Mouse (Mus musculus): ENCODE measurements at regions not wholly inside any gene's neighbourhood (a gene's known extent, or its start where the extent isn't known, plus 50 kb on each side); places are given as distances from the start of the nearest gene placed in this dataset.

- H3K36me3 ChIP-seq (ENCODE audit: control insufficient read depth, insufficient read depth, low read length): no peaks in the 10 kb centered on the region
- H3K9ac ChIP-seq (ENCODE audit: low read length): no peak overlapping the region
- no peaks in the 10 kb centered on the region for H3K4me1 ChIP-seq (ENCODE audit: control insufficient read depth, insufficient read depth, low read length)
- peak; percentile 7 for DNase-seq (ENCODE audit: low spot score)
- no peak overlapping the region for H3K4me3 ChIP-seq (ENCODE audit: low read depth, low read length)
- H3K27me3 ChIP-seq (replicated peaks; ENCODE audit: control insufficient read depth, insufficient read depth, low read length): no peaks in the 10 kb centered on the region
- H3K4me2 ChIP-seq (ENCODE audit: low read length): no peak overlapping the region
- ATAC-seq: no peak
- H3K27ac ChIP-seq (ENCODE audit: low read depth, low read length): no peak overlapping the region
- H3K9me3 ChIP-seq (replicated peaks; ENCODE audit: control insufficient read depth, low read length): peaks cover 3% of the 10 kb centered on the region; the same call in 1 of the 2 replicates
These were observed 346.1 kb upstream of the Pdgfd start for GRCm38 (mm10) chr9:5822234-5822633.

- no peaks in the 10 kb centered on the region for H3K9me3 ChIP-seq (replicated peaks; ENCODE audit: control insufficient read depth, low read length)
- H3K4me2 ChIP-seq (ENCODE audit: low read length): no peak overlapping the region
- no peak overlapping the region for H3K4me3 ChIP-seq (ENCODE audit: low read depth, low read length)
- H3K4me1 ChIP-seq (ENCODE audit: control insufficient read depth, insufficient read depth, low read length): no peaks in the 10 kb centered on the region
- H3K27me3 ChIP-seq (replicated peaks; ENCODE audit: control insufficient read depth, insufficient read depth, low read length): no peaks in the 10 kb centered on the region
- no peak overlapping the region for H3K27ac ChIP-seq (ENCODE audit: low read depth, low read length)
- ATAC-seq (no peak), DNase-seq (ENCODE audit: low spot score) (no peak)
- H3K36me3 ChIP-seq (ENCODE audit: control insufficient read depth, insufficient read depth, low read length): no peaks in the 10 kb centered on the region
- no peak overlapping the region for H3K9ac ChIP-seq (ENCODE audit: low read length)
These were observed 339.5 kb upstream of the Pdgfd start for GRCm38 (mm10) chr9:5828871-5829270.

GRCm38 (mm10) chr9:5842381-5842780 lies 326.0 kb upstream of the Pdgfd start:
- Histone ChIP-seq H3K27ac (ENCODE audit: low read depth, low read length) (no peak overlapping the region), H3K4me1 (ENCODE audit: control insufficient read depth, insufficient read depth, low read length) (no peaks in the 10 kb centered on the region), H3K4me3 (ENCODE audit: low read depth, low read length) (no peak overlapping the region), H3K9ac (ENCODE audit: low read length) (no peak overlapping the region), H3K4me2 (ENCODE audit: low read length) (no peak overlapping the region), H3K9me3 (replicated peaks; ENCODE audit: control insufficient read depth, low read length) (no peaks in the 10 kb centered on the region), H3K36me3 (ENCODE audit: control insufficient read depth, insufficient read depth, low read length) (no peaks in the 10 kb centered on the region), H3K27me3 (replicated peaks; ENCODE audit: control insufficient read depth, insufficient read depth, low read length) (no peaks in the 10 kb centered on the region)
- DNase-seq (ENCODE audit: low spot score) (no peak), ATAC-seq (no peak)
- 69% methylated on average over 3 of the region's 3 CpGs for WGBS

- H3K27ac ChIP-seq (ENCODE audit: low read depth, low read length): no peak overlapping the region
- DNase-seq (ENCODE audit: low spot score): no peak
- no peaks in the 10 kb centered on the region for H3K27me3 ChIP-seq (replicated peaks; ENCODE audit: control insufficient read depth, insufficient read depth, low read length)
- no peak for ATAC-seq
- H3K36me3 ChIP-seq (ENCODE audit: control insufficient read depth, insufficient read depth, low read length): no peaks in the 10 kb centered on the region
- H3K9me3 ChIP-seq (replicated peaks; ENCODE audit: control insufficient read depth, low read length): no peaks in the 10 kb centered on the region
- no peaks in the 10 kb centered on the region for H3K4me1 ChIP-seq (ENCODE audit: control insufficient read depth, insufficient read depth, low read length)
- H3K9ac ChIP-seq (ENCODE audit: low read length): no peak overlapping the region
- WGBS: 91% methylated on average over 1 of the region's 1 CpGs
- no peak overlapping the region for H3K4me3 ChIP-seq (ENCODE audit: low read depth, low read length)
- H3K4me2 ChIP-seq (ENCODE audit: low read length): no peak overlapping the region
These were observed 288.7 kb upstream of the Pdgfd start for GRCm38 (mm10) chr9:5879725-5880124.

GRCm38 (mm10) chr9:5922526-5922925 lies 245.9 kb upstream of the Pdgfd start:
- ATAC-seq (no peak), DNase-seq (ENCODE audit: low spot score) (no peak)
- Histone ChIP-seq H3K4me3 (ENCODE audit: low read depth, low read length) (no peak overlapping the region), H3K4me2 (ENCODE audit: low read length) (no peak overlapping the region), H3K9ac (ENCODE audit: low read length) (no peak overlapping the region), H3K27me3 (replicated peaks; ENCODE audit: control insufficient read depth, insufficient read depth, low read length) (no peaks in the 10 kb centered on the region), H3K9me3 (replicated peaks; ENCODE audit: control insufficient read depth, low read length) (no peaks in the 10 kb centered on the region), H3K27ac (ENCODE audit: low read depth, low read length) (no peak overlapping the region), H3K4me1 (ENCODE audit: control insufficient read depth, insufficient read depth, low read length) (no peaks in the 10 kb centered on the region), H3K36me3 (ENCODE audit: control insufficient read depth, insufficient read depth, low read length) (no peaks in the 10 kb centered on the region)
- WGBS: 58% methylated on average over 1 of the region's 1 CpGs

- no peaks in the 10 kb centered on the region for H3K36me3 ChIP-seq (ENCODE audit: control insufficient read depth, insufficient read depth, low read length)
- no peak overlapping the region for H3K9ac ChIP-seq (ENCODE audit: low read length)
- H3K9me3 ChIP-seq (replicated peaks; ENCODE audit: control insufficient read depth, low read length): no peaks in the 10 kb centered on the region
- H3K4me1 ChIP-seq (ENCODE audit: control insufficient read depth, insufficient read depth, low read length): no peaks in the 10 kb centered on the region
- H3K4me3 ChIP-seq (ENCODE audit: low read depth, low read length): no peak overlapping the region
- no peaks in the 10 kb centered on the region for H3K27me3 ChIP-seq (replicated peaks; ENCODE audit: control insufficient read depth, insufficient read depth, low read length)
- WGBS: 89% methylated on average over 19 of the region's 19 CpGs
- no peak for ATAC-seq
- no peak for DNase-seq (ENCODE audit: low spot score)
- no peak overlapping the region for H3K4me2 ChIP-seq (ENCODE audit: low read length)
- H3K27ac ChIP-seq (ENCODE audit: low read depth, low read length): no peak overlapping the region
These were observed 240.1 kb upstream of the Pdgfd start for GRCm38 (mm10) chr9:5928166-5928850.

GRCm38 (mm10) chr9:5972292-5972691 lies 196.1 kb upstream of the Pdgfd start:
- Histone ChIP-seq H3K9me3 (replicated peaks; ENCODE audit: control insufficient read depth, low read length) (no peaks in the 10 kb centered on the region), H3K4me1 (ENCODE audit: control insufficient read depth, insufficient read depth, low read length) (no peaks in the 10 kb centered on the region), H3K27me3 (replicated peaks; ENCODE audit: control insufficient read depth, insufficient read depth, low read length) (no peaks in the 10 kb centered on the region), H3K27ac (ENCODE audit: low read depth, low read length) (no peak overlapping the region), H3K9ac (ENCODE audit: low read length) (no peak overlapping the region), H3K4me3 (ENCODE audit: low read depth, low read length) (no peak overlapping the region), H3K4me2 (ENCODE audit: low read length) (no peak overlapping the region), H3K36me3 (ENCODE audit: control insufficient read depth, insufficient read depth, low read length) (no peaks in the 10 kb centered on the region)
- ATAC-seq (no peak), DNase-seq (ENCODE audit: low spot score) (no peak)
- WGBS: 75% methylated on average over 1 of the region's 1 CpGs
